Mouse (Mus musculus): ENCODE data around the gene Ppp1r7. TPM values are rescaled to one million over a fixed set of nuclear protein-coding genes. Genes with fewer than 3 reads are reported as not detected.

The Ppp1r7 gene
- polyA plus RNA-seq, 1 experiment from 2014 or later: 70.0 TPM

Small RNAs within 50 kb of the gene (microRNA-seq; reads per million reads assigned to microRNA genes)
- not detected for gene Mir6345
- gene Mir6902: 0.70 reads per million

Other genes with a start within 250 kb of the Ppp1r7 start
- gene Kif1a, start 240.9 kb upstream of the Ppp1r7 start, polyA plus RNA-seq (2016; fragmentation: Nextera tagmentation; extraction: Ambion mirVana): 10.3 and 12.4 TPM in 2 replicates
- gene Agxt, start 207.6 kb upstream of the Ppp1r7 start, polyA plus RNA-seq (2016; fragmentation: Nextera tagmentation; extraction: Ambion mirVana): not detected in 2 replicates
- gene 2310007B03Rik, start 181.9 kb upstream of the Ppp1r7 start, polyA plus RNA-seq (2016; fragmentation: Nextera tagmentation; extraction: Ambion mirVana): 0.10 and 0.18 TPM in 2 replicates
- 0.27 and 0.33 TPM in 2 replicates for gene Crocc2, start 174.1 kb upstream of the Ppp1r7 start, polyA plus RNA-seq (2016; fragmentation: Nextera tagmentation; extraction: Ambion mirVana)
- gene Sned1, start 107.0 kb upstream of the Ppp1r7 start, polyA plus RNA-seq (2016; fragmentation: Nextera tagmentation; extraction: Ambion mirVana): 39.5 and 45.7 TPM in 2 replicates
- gene Mterf4, start 36.9 kb upstream of the Ppp1r7 start, polyA plus RNA-seq (2016; fragmentation: Nextera tagmentation; extraction: Ambion mirVana): 34.3 and 38.8 TPM in 2 replicates
- 25.8 and 27.0 TPM in 2 replicates for gene Pask, start 628 bp downstream of the Ppp1r7 start, polyA plus RNA-seq (2016; fragmentation: Nextera tagmentation; extraction: Ambion mirVana)
- gene Ano7, start 31.1 kb downstream of the Ppp1r7 start, polyA plus RNA-seq (2016; fragmentation: Nextera tagmentation; extraction: Ambion mirVana): 0.51 and 0.87 TPM in 2 replicates
- gene Hdlbp, start 136.0 kb downstream of the Ppp1r7 start, polyA plus RNA-seq (2016; fragmentation: Nextera tagmentation; extraction: Ambion mirVana): 135 and 140 TPM in 2 replicates
- 5.9 and 8.3 TPM in 2 replicates for gene Farp2, start 169.2 kb downstream of the Ppp1r7 start, polyA plus RNA-seq (2016; fragmentation: Nextera tagmentation; extraction: Ambion mirVana)

All from limb, embryonic 12.5 days (tissue).